Mouse (Mus musculus): ENCODE data around the gene Tmem131l.
A peak's percentile ranks its signal among the peaks of the same experiment; 100 is the strongest.
"Not testable (repeated sequence)": the region's sequence is repeated elsewhere in the genome, so short reads cannot be mapped to it uniquely, and the experiment has no call there.

The Tmem131l gene

GRCm38 (mm10) chr3:83915768-83916496 is 124.0 kb downstream of the Tmem131l start:
- peak; percentile 32 for DNase-seq (ENCODE audit: low read depth, low spot score)

GRCm38 (mm10) chr3:83915102-83915501 is 124.9 kb downstream of the Tmem131l start:
- no peak for DNase-seq (ENCODE audit: low read depth, low spot score)

GRCm38 (mm10) chr3:83910707-83911106 is 129.3 kb downstream of the Tmem131l start:
- DNase-seq (ENCODE audit: low read depth, low spot score): no peak

GRCm38 (mm10) chr3:83906185-83906584 is 133.8 kb downstream of the Tmem131l start:
- no peak for DNase-seq (ENCODE audit: low read depth, low spot score)

GRCm38 (mm10) chr3:83905161-83905560 is 134.8 kb downstream of the Tmem131l start:
- no peak for DNase-seq (ENCODE audit: low read depth, low spot score)

- no peak for DNase-seq (ENCODE audit: low read depth, low spot score)
Observed at GRCm38 (mm10) chr3:83904176-83904958, 135.6 kb downstream of the Tmem131l start.

GRCm38 (mm10) chr3:83902943-83903342 is 137.0 kb downstream of the Tmem131l start:
- no peak for DNase-seq (ENCODE audit: low read depth, low spot score)

GRCm38 (mm10) chr3:83902459-83902858 is 137.5 kb downstream of the Tmem131l start:
- no peak for DNase-seq (ENCODE audit: low read depth, low spot score)

GRCm38 (mm10) chr3:83900756-83901373 is 139.1 kb downstream of the Tmem131l start:
- no peak for DNase-seq (ENCODE audit: low read depth, low spot score)

- DNase-seq (ENCODE audit: low read depth, low spot score): peak; percentile 77
Observed at GRCm38 (mm10) chr3:83899556-83899955, 140.4 kb downstream of the Tmem131l start.

- DNase-seq (ENCODE audit: low read depth, low spot score): no peak
Observed at GRCm38 (mm10) chr3:83898246-83898645, 141.7 kb downstream of the Tmem131l start.

GRCm38 (mm10) chr3:83895811-83896210 is 144.2 kb downstream of the Tmem131l start:
- DNase-seq (ENCODE audit: low read depth, low spot score): no peak

- DNase-seq (ENCODE audit: low read depth, low spot score): no peak
Observed at GRCm38 (mm10) chr3:83895111-83895510, 144.9 kb downstream of the Tmem131l start.

- peak; percentile 36 for DNase-seq (ENCODE audit: low read depth, low spot score)
Observed at GRCm38 (mm10) chr3:83885163-83885562, 154.8 kb downstream of the Tmem131l start.

- DNase-seq (ENCODE audit: low read depth, low spot score): not testable (repeated sequence)
Observed at GRCm38 (mm10) chr3:83879261-83880050, 160.5 kb downstream of the Tmem131l start.

GRCm38 (mm10) chr3:83878801-83879200 is 161.2 kb downstream of the Tmem131l start:
- DNase-seq (ENCODE audit: low read depth, low spot score): no peak

GRCm38 (mm10) chr3:83876299-83876698 is 163.7 kb downstream of the Tmem131l start:
- no peak for DNase-seq (ENCODE audit: low read depth, low spot score)

- DNase-seq (ENCODE audit: low read depth, low spot score): not testable (repeated sequence)
Observed at GRCm38 (mm10) chr3:83875078-83875477, 164.9 kb downstream of the Tmem131l start.

GRCm38 (mm10) chr3:83872853-83873252 is 167.1 kb downstream of the Tmem131l start:
- DNase-seq (ENCODE audit: low read depth, low spot score): not testable (repeated sequence)

GRCm38 (mm10) chr3:83871962-83872361 is 168.0 kb downstream of the Tmem131l start:
- DNase-seq (ENCODE audit: low read depth, low spot score): not testable (repeated sequence)

- DNase-seq (ENCODE audit: low read depth, low spot score): not testable (repeated sequence)
Observed at GRCm38 (mm10) chr3:83871559-83871958, 168.4 kb downstream of the Tmem131l start.

Measured in skeletal muscle tissue, adult 2 months (tissue).